Mouse (Mus musculus): Measurements from ENCODE around the gene Ccdc9b. TPM values are rescaled to one million over a fixed set of nuclear protein-coding genes. Genes with fewer than 3 reads are reported as not detected.

Ccdc9b gene
- polyA plus RNA-seq, 1 experiment from 2014 or later, result 0.68 TPM

- Histone ChIP-seq H3K4me2 (replicated peaks; ENCODE audit: low read depth, low read length) (no peak overlapping the region), H3K36me3 (ENCODE audit: control insufficient read depth, insufficient read depth, low read length) (no peaks in the 10 kb centered on the region), H3K4me3 (ENCODE audit: low read depth, low read length) (no peak overlapping the region), H3K27me3 (ENCODE audit: control insufficient read depth, insufficient read depth, low read length) (peaks cover 2% of the 10 kb centered on the region; the same call in 1 of the 2 replicates), H3K9me3 (ENCODE audit: control insufficient read depth, low read length) (no peaks in the 10 kb centered on the region), H3K27ac (ENCODE audit: low read depth, low read length) (no peak overlapping the region), H3K4me1 (replicated peaks; ENCODE audit: control insufficient read depth, insufficient read depth, low read length) (peaks cover 20% of the 10 kb centered on the region), H3K9ac (ENCODE audit: low read depth, low read length) (0 out of 2 replicates have a peak overlapping the region, but pooled peaks have one; percentile 11)
- no peak for DNase-seq (ENCODE audit: low spot score)
- no peak for ATAC-seq (ENCODE audit: low FRiP score)
- 85% methylated on average over 11 of the region's 11 CpGs for WGBS
Observed at GRCm38 (mm10) chr2:118760311-118761025, 2.0 kb downstream of the Ccdc9b start.

- H3K4me1 ChIP-seq (replicated peaks; ENCODE audit: control insufficient read depth, insufficient read depth, low read length), result peaks cover 20% of the 10 kb centered on the region
- peaks cover 2% of the 10 kb centered on the region; the same call in 1 of the 2 replicates for H3K27me3 ChIP-seq (ENCODE audit: control insufficient read depth, insufficient read depth, low read length)
- H3K36me3 ChIP-seq (ENCODE audit: control insufficient read depth, insufficient read depth, low read length), result no peaks in the 10 kb centered on the region
- DNase-seq (ENCODE audit: low spot score), result peak; percentile 81
- no peak overlapping the region for H3K4me3 ChIP-seq (ENCODE audit: low read depth, low read length)
- no peak overlapping the region for H3K27ac ChIP-seq (ENCODE audit: low read depth, low read length)
- 0 out of 2 replicates have a peak, but pooled peaks have one; percentile 51 for ATAC-seq (ENCODE audit: low FRiP score)
- no peaks in the 10 kb centered on the region for H3K9me3 ChIP-seq (ENCODE audit: control insufficient read depth, low read length)
- H3K9ac ChIP-seq (ENCODE audit: low read depth, low read length), result no peak overlapping the region
- no peak overlapping the region for H3K4me2 ChIP-seq (replicated peaks; ENCODE audit: low read depth, low read length)
- WGBS, result 11% methylated on average over 8 of the region's 8 CpGs
Observed at GRCm38 (mm10) chr2:118759828-118760227, 2.6 kb downstream of the Ccdc9b start.

GRCm38 (mm10) chr2:118756103-118756502, 6.4 kb downstream of the Ccdc9b start:
- Histone ChIP-seq H3K4me1 (replicated peaks; ENCODE audit: control insufficient read depth, insufficient read depth, low read length) (0 out of 2 replicates have a peak, but pooled peaks cover 5% of the 10 kb centered on the region), H3K4me2 (replicated peaks; ENCODE audit: low read depth, low read length) (no peak overlapping the region), H3K9ac (ENCODE audit: low read depth, low read length) (no peak overlapping the region), H3K27me3 (ENCODE audit: control insufficient read depth, insufficient read depth, low read length) (no peaks in the 10 kb centered on the region; the same call in 1 of the 2 replicates), H3K27ac (ENCODE audit: low read depth, low read length) (no peak overlapping the region), H3K4me3 (ENCODE audit: low read depth, low read length) (no peak overlapping the region), H3K36me3 (ENCODE audit: control insufficient read depth, insufficient read depth, low read length) (no peaks in the 10 kb centered on the region), H3K9me3 (ENCODE audit: control insufficient read depth, low read length) (no peaks in the 10 kb centered on the region)
- DNase-seq (ENCODE audit: low spot score) (no peak), ATAC-seq (ENCODE audit: low FRiP score) (no peak)
- WGBS, result 78% methylated on average over 4 of the region's 4 CpGs

- H3K36me3 ChIP-seq (ENCODE audit: control insufficient read depth, insufficient read depth, low read length), result 0 out of 2 replicates have a peak, but pooled peaks cover under 1% of the 10 kb centered on the region
- no peak overlapping the region for H3K9ac ChIP-seq (ENCODE audit: low read depth, low read length)
- no peak for ATAC-seq (ENCODE audit: low FRiP score)
- no peak for DNase-seq (ENCODE audit: low spot score)
- WGBS, result 89% methylated on average over 6 of the region's 6 CpGs
- no peaks in the 10 kb centered on the region; the same call in 1 of the 2 replicates for H3K27me3 ChIP-seq (ENCODE audit: control insufficient read depth, insufficient read depth, low read length)
- no peak overlapping the region for H3K4me2 ChIP-seq (replicated peaks; ENCODE audit: low read depth, low read length)
- no peaks in the 10 kb centered on the region for H3K9me3 ChIP-seq (ENCODE audit: control insufficient read depth, low read length)
- H3K4me1 ChIP-seq (replicated peaks; ENCODE audit: control insufficient read depth, insufficient read depth, low read length), result 0 out of 2 replicates have a peak, but pooled peaks cover 3% of the 10 kb centered on the region
- no peak overlapping the region for H3K27ac ChIP-seq (ENCODE audit: low read depth, low read length)
- no peak overlapping the region for H3K4me3 ChIP-seq (ENCODE audit: low read depth, low read length)
Observed at GRCm38 (mm10) chr2:118755407-118755806, 7.1 kb downstream of the Ccdc9b start.

- no peak for DNase-seq (ENCODE audit: low spot score)
- ATAC-seq (ENCODE audit: low FRiP score), result no peak
- Histone ChIP-seq H3K4me2 (replicated peaks; ENCODE audit: low read depth, low read length) (no peak overlapping the region), H3K4me3 (ENCODE audit: low read depth, low read length) (no peak overlapping the region), H3K36me3 (ENCODE audit: control insufficient read depth, insufficient read depth, low read length) (0 out of 2 replicates have a peak, but pooled peaks cover 3% of the 10 kb centered on the region), H3K9ac (ENCODE audit: low read depth, low read length) (no peak overlapping the region), H3K9me3 (ENCODE audit: control insufficient read depth, low read length) (no peaks in the 10 kb centered on the region), H3K27ac (ENCODE audit: low read depth, low read length) (no peak overlapping the region), H3K27me3 (ENCODE audit: control insufficient read depth, insufficient read depth, low read length) (no peaks in the 10 kb centered on the region; the same call in 1 of the 2 replicates), H3K4me1 (replicated peaks; ENCODE audit: control insufficient read depth, insufficient read depth, low read length) (peaks cover 4% of the 10 kb centered on the region)
- 94% methylated on average over 5 of the region's 5 CpGs for WGBS
Observed at GRCm38 (mm10) chr2:118754143-118754542, 8.3 kb downstream of the Ccdc9b start.

- Histone ChIP-seq H3K4me1 (replicated peaks; ENCODE audit: control insufficient read depth, insufficient read depth, low read length) (peaks cover 6% of the 10 kb centered on the region), H3K9me3 (ENCODE audit: control insufficient read depth, low read length) (no peaks in the 10 kb centered on the region), H3K27ac (ENCODE audit: low read depth, low read length) (no peak overlapping the region), H3K4me3 (ENCODE audit: low read depth, low read length) (no peak overlapping the region), H3K36me3 (ENCODE audit: control insufficient read depth, insufficient read depth, low read length) (0 out of 2 replicates have a peak, but pooled peaks cover 3% of the 10 kb centered on the region), H3K27me3 (ENCODE audit: control insufficient read depth, insufficient read depth, low read length) (no peaks in the 10 kb centered on the region), H3K4me2 (replicated peaks; ENCODE audit: low read depth, low read length) (no peak overlapping the region), H3K9ac (ENCODE audit: low read depth, low read length) (no peak overlapping the region)
- 76% methylated on average over 4 of the region's 4 CpGs for WGBS
- DNase-seq (ENCODE audit: low spot score) (no peak), ATAC-seq (ENCODE audit: low FRiP score) (no peak)
Observed at GRCm38 (mm10) chr2:118752792-118753108, 9.7 kb downstream of the Ccdc9b start.

GRCm38 (mm10) chr2:118751896-118752791, 10.3 kb downstream of the Ccdc9b start:
- Histone ChIP-seq H3K9ac (ENCODE audit: low read depth, low read length) (no peak overlapping the region), H3K4me2 (replicated peaks; ENCODE audit: low read depth, low read length) (no peak overlapping the region), H3K36me3 (ENCODE audit: control insufficient read depth, insufficient read depth, low read length) (0 out of 2 replicates have a peak, but pooled peaks cover 3% of the 10 kb centered on the region), H3K9me3 (ENCODE audit: control insufficient read depth, low read length) (no peaks in the 10 kb centered on the region), H3K4me1 (replicated peaks; ENCODE audit: control insufficient read depth, insufficient read depth, low read length) (peaks cover 6% of the 10 kb centered on the region), H3K27ac (ENCODE audit: low read depth, low read length) (no peak overlapping the region), H3K4me3 (ENCODE audit: low read depth, low read length) (no peak overlapping the region), H3K27me3 (ENCODE audit: control insufficient read depth, insufficient read depth, low read length) (no peaks in the 10 kb centered on the region)
- WGBS, result 68% methylated on average over 16 of the region's 16 CpGs
- ATAC-seq (ENCODE audit: low FRiP score) (no peak), DNase-seq (ENCODE audit: low spot score) (no peak)

GRCm38 (mm10) chr2:118750476-118750875, 12.0 kb downstream of the Ccdc9b start:
- 89% methylated on average over 8 of the region's 8 CpGs for WGBS
- Histone ChIP-seq H3K9me3 (ENCODE audit: control insufficient read depth, low read length) (no peaks in the 10 kb centered on the region), H3K4me1 (replicated peaks; ENCODE audit: control insufficient read depth, insufficient read depth, low read length) (peaks cover 6% of the 10 kb centered on the region), H3K9ac (ENCODE audit: low read depth, low read length) (no peak overlapping the region), H3K4me2 (replicated peaks; ENCODE audit: low read depth, low read length) (no peak overlapping the region), H3K27me3 (ENCODE audit: control insufficient read depth, insufficient read depth, low read length) (no peaks in the 10 kb centered on the region), H3K36me3 (ENCODE audit: control insufficient read depth, insufficient read depth, low read length) (0 out of 2 replicates have a peak, but pooled peaks cover 3% of the 10 kb centered on the region), H3K27ac (ENCODE audit: low read depth, low read length) (no peak overlapping the region; the same call in 1 of the 2 replicates), H3K4me3 (ENCODE audit: low read depth, low read length) (no peak overlapping the region)
- no peak for DNase-seq (ENCODE audit: low spot score)
- ATAC-seq (ENCODE audit: low FRiP score), result no peak

Measured in hindbrain, embryonic 11.5 days (tissue).